Mouse (Mus musculus) left cerebral cortex, adult 2 months (tissue): ENCODE measurements around the gene Lsamp. TPM values are rescaled to one million over a fixed set of nuclear protein-coding genes. Genes with fewer than 3 reads are reported as not detected.

ENCODE experiments used
- DNase-seq, 2 experiments: peaks; one replicate each; pipeline ENCODE4 v3.0.0; 2021 to 2022; ENCODE audit warnings: low spot score in 2 of 2, mixed read lengths in 1 of 2; ENCODE audit errors: extremely low spot score in 1 of 2
- H3K27ac ChIP-seq: fragments of 200-600 bp; 2 replicates; pipeline ENCODE4 v1.8.1; 2022
- H3K4me3 ChIP-seq: fragments of 200-600 bp; 2 replicates; pipeline ENCODE4 v1.8.1; 2022
- CTCF ChIP-seq: fragments of 200-600 bp; IDR thresholded peaks from 2 replicates; pipeline ENCODE4 v1.8.1; 2022; ENCODE audit warnings: antibody characterized with exemption, mild to moderate bottlenecking, moderate library complexity
- intact Hi-C: fragments of 180-260 bp; cut with DNase I; formaldehyde crosslinking; loops from one replicate; pipeline ENCODE4 v1.15.1; 2025
- total RNA-seq, 2 experiments: library from RNA; stranded (reverse); gene quantifications; 2 replicates each; pipeline ENCODE4 v1.2.3; 2021

Lsamp gene
- total RNA-seq, 2 experiments from 2014 or later, result 245 to 265 TPM

DNA sequence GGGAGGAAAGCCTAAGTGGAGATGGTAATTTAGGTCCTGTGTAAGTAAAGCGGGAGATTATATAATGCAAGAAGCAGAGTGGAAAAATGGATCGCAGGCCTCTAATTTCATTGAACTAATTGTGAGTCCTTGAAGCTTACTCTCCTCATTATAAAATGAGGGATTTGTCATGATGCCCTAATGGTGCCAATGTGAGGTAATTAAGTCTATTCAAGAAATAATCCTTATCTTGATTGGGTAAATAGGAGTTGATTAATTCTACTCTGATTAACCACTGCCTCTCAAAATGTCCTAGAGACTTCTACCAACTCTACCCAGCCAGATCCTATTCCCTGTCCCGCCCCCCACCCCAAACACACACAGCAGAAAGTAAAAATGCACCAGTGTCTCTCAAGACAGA is 1802.5 kb downstream of the Lsamp start:
- Histone ChIP-seq H3K27ac (no peak overlapping the region), H3K4me3 (no peak overlapping the region)
- TF ChIP-seq CTCF, result no peak
- intact Hi-C loops, result no loop called here
- DNase-seq, result no peak

DNA sequence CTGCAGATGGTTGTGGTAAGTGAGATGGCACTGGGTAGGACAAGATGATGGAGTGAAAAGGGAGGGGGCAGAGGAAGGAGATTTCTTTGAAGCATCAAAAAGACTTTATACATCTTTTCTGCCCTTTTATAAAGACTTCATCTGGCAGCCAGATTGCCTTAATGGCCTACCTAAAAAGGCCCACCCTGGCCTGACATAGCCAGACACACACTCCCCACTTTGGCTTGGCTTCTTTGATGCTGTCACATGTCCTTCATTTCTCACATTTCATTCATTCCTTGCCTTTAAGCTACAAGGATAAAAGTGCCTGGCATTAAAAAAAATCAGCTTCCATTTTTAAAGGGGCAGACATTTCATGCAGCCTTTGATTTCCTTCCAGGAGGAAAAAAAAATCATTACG is 1803.0 kb downstream of the Lsamp start:
- no peak for DNase-seq

DNA sequence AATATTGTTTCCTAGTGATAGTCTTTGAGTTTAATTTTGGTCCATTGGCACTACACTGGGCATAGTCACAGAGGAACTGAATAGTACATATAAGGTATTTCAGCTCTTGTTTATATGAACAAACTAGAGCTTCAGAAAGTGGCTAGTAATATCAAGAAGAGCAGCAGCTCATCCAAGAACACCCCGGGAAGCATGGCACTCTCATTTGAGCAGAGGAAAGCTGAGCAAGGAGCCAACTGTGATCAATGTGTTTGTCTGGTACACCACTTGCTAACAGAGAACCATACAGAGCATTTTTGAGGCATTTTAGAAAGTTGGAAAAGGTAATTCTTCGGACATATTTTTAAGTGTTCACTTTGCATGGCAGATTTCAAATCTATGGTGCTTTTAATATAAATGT is 1805.9 kb downstream of the Lsamp start:
- no peak overlapping the region for H3K4me3 ChIP-seq
- TF ChIP-seq CTCF, result no peak

More for the DNA sequence above, 1803.0 kb downstream of the Lsamp start:
- intact Hi-C loops, result no loop called here
- no peak overlapping the region for H3K4me3 ChIP-seq
- H3K27ac ChIP-seq, result no peak overlapping the region
- TF ChIP-seq CTCF, result no peak

DNA sequence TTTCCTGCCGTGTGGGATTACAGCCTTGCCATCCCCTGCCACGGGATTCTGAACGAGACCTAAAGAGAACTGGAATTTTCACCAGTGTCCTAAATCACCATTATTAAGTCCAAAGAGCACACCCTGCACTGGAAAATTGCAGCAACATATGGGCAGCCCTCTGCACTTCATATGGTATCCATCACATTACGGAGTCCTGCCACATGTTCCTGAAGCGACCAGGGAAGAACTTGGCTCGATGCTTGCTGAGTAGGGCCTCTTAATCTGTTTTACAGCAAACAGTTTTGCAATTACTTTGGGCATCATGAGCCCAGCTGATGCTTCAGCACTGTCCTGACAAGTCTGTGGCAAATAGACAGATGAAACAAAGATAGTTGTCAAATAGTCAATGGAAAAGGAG is 1836.2 kb downstream of the Lsamp start:
- intact Hi-C loops, result no loop called here
- TF ChIP-seq CTCF, result no peak
- H3K27ac ChIP-seq, result no peak overlapping the region
- no peak overlapping the region for H3K4me3 ChIP-seq
- DNase-seq, result no peak

More for the DNA sequence above, 1805.9 kb downstream of the Lsamp start:
- intact Hi-C loops, result no loop called here
- no peak for DNase-seq
- no peak overlapping the region for H3K27ac ChIP-seq

DNA sequence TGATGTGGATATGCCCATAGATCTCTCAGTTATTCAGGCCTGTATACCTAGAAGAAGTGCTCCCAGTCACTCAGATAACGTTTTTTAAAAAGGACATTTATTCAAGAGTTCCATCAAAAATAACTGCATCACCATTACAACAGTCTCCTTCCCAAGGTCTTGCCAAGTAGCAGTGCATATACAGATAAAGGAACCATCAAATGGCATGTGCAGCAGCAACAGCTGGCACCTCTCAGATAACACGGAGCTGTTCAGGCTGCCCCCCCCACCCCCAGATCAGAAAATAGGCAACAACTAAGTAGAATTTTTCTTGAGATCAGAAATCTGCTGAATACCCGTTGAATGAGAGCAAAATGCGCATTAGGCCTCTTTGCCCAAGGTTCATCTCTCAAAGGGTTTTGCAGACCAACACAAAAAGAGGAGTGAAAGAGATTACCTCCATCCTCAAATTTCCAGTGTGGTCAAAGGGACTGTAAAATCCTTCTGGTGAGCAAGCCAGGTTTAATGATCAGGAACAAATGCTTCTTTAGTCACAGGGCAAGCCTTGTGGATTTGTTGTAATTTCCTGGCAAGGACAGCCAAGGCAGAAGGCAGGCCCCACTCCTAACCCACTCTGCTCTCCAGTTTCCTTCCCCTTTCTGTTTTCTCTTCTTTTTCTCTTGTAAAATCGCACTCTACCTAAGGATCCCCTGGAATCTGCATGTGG is 1842.9 kb downstream of the Lsamp start:
- intact Hi-C loops, result no loop called here
- Histone ChIP-seq H3K4me3 (no peak overlapping the region), H3K27ac (no peak overlapping the region)
- TF ChIP-seq CTCF, result no peak
- DNase-seq, result no peak

DNA sequence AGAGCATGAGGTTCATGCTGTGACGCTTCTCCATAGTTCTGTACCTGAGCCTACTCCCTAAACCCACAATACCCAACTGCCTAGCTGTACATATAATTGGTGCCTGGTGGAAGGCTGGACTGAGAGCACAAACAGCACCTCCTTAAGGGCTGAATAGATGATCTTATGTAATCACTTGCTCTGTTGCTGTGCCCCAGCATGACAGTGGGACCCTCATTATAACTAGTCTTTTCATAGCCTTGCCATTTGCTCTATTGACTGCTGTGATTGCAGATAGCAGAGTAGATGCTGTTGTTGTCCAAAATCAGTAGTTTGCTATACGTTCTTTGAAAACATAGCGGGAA is 1843.4 kb downstream of the Lsamp start:
- no peak overlapping the region for H3K27ac ChIP-seq
- TF ChIP-seq CTCF, result no peak
- no peak overlapping the region for H3K4me3 ChIP-seq
- no peak for DNase-seq
- intact Hi-C loops, result no loop called here

DNA sequence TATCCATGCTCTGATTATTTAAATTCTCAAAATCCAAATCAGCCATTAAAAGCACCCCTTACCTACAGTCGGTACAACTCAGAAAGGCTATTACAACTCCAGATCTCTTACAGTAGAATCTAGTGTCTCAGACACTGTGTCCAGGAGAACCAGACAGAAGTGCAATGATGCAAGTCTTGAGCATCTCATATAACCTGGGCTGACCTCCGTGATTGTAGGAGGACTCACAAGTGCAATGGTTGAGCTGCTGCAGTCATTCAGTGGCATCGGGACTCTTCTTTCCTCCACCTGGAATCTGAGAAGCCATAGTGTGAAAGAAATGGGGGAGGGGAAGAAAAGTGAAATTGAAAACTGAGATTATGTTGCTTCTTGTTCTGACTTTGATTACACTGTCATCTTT is 1850.5 kb downstream of the Lsamp start:
- no peak for DNase-seq
- intact Hi-C loops, result loop anchor here (2.0 to 5.0 kb wide), 3 partner anchors 302 to 576 kb away; no protein-coding TSS in a partner anchor
- H3K4me3 ChIP-seq, result no peak overlapping the region
- no peak overlapping the region for H3K27ac ChIP-seq
- TF ChIP-seq CTCF, result no peak

DNA sequence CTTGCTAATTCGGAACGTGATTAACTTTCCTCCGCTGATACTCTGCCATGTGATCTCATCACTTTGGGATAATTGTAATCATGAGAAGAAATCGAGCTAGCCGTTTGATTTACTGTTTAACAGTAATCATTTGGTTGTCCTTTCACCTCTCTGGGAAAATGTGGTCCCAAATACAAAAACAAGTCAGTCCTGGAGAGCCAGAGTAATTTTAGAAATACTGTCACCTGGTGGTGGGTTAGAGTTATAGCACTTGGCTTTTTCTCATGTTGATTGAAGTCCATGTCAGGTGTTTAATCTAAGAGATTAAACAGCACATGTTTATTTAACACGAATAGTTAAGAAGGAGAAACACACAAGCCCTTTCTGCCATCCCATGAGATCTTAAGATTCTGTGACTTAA is 1851.6 kb downstream of the Lsamp start:
- H3K27ac ChIP-seq, result no peak overlapping the region; the same call in 1 of the 2 replicates

DNA sequence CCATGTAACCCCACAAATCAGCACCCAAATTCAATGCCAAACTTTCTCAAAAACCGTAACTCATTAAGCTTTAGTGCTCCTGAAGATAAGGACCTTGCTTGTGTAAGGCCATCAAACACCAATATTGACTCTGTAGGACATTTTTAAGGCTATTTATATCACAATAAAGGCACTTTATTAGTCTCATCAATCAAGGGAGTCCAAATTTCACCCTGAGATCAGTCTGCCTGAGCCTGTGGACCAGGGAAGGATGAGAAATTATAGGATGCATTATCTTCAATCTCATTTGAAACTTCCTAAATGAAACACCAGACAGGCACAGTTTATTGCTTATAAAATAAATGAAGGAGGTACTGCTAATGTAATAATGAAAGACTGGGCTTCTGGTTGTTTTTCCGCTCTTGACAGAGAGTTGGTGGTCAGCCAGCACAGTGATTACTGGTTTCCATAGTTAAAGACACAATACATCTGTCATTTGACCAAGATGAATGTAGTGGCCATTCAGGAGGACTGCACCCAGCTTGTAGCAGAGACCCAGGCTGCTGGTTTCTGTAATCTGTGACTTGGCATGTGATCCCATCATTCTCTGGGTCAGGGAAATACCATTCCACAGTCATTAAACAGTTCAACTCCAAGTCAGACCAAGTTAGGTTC is 1855.7 kb downstream of the Lsamp start:
- intact Hi-C loops, result loop anchor here (5.0 kb wide), 2 partner anchors 308 to 418 kb away; no protein-coding TSS in a partner anchor
- Histone ChIP-seq H3K27ac (no peak overlapping the region), H3K4me3 (no peak overlapping the region)
- DNase-seq, result no peak
- TF ChIP-seq CTCF, result no peak

More for the DNA sequence above, 1851.6 kb downstream of the Lsamp start:
- DNase-seq, result no peak
- H3K4me3 ChIP-seq, result no peak overlapping the region
- peak; percentile 92 for TF ChIP-seq CTCF
- intact Hi-C loops, result loop anchor here (2.0 to 5.0 kb wide), 3 partner anchors 303 to 577 kb away; no protein-coding TSS in a partner anchor

DNA sequence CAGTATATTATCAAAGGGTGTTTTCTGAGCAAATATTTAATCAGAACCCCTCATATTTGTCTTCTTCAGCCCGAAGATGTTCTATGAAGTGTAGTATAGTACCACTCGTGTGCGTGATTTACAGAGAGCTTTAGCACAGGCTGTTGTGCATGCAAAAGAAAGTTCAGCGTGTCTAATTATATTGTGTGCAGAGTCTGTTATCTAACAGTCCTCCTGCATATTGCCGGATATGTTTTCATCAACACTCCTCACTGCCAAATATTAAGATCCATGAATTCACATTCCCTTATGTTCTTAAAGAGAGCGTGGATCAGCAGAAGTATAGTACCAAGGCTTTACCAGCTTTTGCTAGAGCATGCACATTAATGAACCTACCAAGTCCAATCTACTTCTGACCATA is 1862.7 kb downstream of the Lsamp start:
- TF ChIP-seq CTCF, result no peak
- intact Hi-C loops, result no loop called here
- H3K27ac ChIP-seq, result no peak overlapping the region
- DNase-seq, result no peak
- H3K4me3 ChIP-seq, result no peak overlapping the region

DNA sequence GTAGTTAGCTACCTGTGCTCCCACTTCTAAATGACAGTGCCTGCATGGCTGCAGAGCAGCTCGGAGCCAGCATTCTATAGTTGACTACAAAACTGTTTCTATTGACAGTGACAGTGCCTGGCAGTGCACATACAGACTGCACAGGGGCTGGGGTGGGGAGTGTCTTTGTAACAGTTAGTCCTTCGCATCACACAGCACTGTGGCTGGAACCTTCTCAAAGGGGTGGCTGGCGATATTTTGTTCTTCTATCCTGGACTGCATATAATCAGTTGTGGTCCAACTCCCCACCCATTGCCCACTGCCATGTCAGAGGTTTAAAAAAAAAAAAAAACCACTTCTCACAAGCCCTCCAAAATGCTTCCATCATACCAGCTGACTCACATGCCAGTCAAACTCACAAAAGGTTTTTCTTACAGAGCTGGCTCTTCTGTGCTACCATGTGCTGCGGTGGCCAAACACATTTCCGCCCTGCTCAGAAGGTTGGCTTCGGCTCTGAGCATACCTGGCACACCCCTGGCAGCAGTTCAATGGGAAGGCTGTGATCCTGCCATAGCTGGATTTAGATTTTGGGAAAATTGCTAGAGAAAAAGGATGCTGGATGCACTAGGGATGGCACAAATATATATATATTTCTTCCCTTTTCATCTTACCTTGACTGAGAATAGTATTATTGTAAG is 1887.9 kb downstream of the Lsamp start:
- DNase-seq, result no peak
- H3K4me3 ChIP-seq, result no peak overlapping the region

DNA sequence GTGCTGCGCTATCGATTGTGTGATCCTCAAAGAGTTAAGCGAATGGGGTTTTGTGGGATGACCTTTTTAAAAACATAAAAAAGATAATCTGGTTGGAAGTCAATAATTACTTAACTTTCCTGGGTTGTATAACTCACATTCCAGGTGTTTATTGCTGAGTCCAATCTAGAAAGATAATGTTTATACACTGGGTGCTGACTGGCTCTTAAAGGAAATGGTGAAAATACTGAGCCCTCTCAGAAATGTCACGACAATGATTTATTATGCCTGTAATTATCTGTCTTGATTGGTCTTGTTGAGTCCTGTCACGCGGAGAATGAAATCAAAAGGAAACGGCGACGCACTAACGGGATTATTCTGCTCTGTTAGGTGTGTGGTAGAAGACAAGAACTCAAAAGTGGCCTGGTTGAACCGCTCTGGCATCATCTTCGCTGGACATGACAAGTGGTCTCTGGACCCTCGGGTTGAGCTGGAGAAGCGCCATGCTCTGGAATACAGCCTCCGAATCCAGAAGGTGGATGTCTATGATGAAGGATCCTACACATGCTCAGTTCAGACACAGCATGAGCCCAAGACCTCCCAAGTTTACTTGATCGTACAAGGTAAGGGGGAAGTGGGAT is 1904.5 kb downstream of the Lsamp start:
- H3K27ac ChIP-seq, result no peak overlapping the region
- H3K4me3 ChIP-seq, result no peak overlapping the region
- TF ChIP-seq CTCF, result no peak
- DNase-seq, result no peak
- intact Hi-C loops, result no loop called here

More for the DNA sequence above, 1887.9 kb downstream of the Lsamp start:
- no peak overlapping the region for H3K27ac ChIP-seq
- no peak for TF ChIP-seq CTCF
- intact Hi-C loops, result no loop called here
